ENCODE assay signal across 9 mouse cellular contexts in the genomic region with DNA sequence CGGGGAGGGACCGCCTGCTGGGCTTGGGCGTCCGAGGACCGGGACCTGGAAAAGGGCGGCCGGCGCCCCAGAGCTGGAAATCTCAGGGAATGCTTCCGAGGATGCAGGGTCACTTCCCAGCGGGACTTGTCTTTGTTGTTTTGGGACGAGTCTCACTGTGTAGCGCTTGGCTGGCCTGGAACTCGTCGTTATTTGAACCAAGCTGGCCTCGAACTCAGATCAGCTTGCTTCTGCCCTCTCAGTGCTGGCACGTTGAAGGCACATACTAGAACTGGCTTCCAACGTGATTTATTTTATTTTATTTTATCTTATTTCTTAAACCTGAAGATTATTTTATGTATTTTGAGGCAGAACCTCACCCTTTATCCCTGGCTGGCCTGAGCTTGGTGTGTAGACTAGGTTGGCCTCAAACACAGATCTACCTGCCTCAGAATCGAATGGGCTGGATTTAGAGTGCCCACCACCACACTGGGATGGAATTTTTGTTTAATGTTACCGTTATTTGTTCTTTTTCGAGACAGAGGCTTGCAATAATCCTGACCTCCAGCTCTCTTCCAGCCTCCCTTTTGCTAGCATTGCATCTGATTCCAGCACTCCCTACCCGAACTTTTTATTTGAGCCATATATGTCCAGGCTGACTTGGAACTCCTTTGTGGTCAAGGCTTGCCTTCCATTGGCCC. TPM values are rescaled to one million over a fixed set of nuclear protein-coding genes. Genes with fewer than 3 reads are reported as not detected.
DNase-seq lines count a peak whose midpoint lies in the region; ATAC-seq lines count a peak whose summit lies in the region.
"Had no signal": no experiment of that assay in that cellular context is flagged by ENCODE, and none has a peak within 500 bp of the region (broad histone marks: within the 10 kb centered on the region; RNA-seq: fewer than 3 reads in every experiment).

No protein-coding gene starts in this region.

- peak overlapping the region; percentile 81 for H3K4me3 ChIP-seq in lung, embryonic 16.5 days (ENCODE audit: low read length)
- H3K4me3 ChIP-seq in embryonic facial prominence, embryonic 12.5 days: peak overlapping the region; percentile 95
- H3K4me3 ChIP-seq in intestine, embryonic 15.5 days (replicated peaks): peak overlapping the region; percentile 94
- peak overlapping the region; percentile 70 for H3K4me3 ChIP-seq in neural tube, embryonic 15.5 days (replicated peaks)

- H3K27ac ChIP-seq in lung, embryonic 16.5 days (ENCODE audit: low read length): peak overlapping the region; percentile 95
- peak overlapping the region; percentile 94 for H3K27ac ChIP-seq in embryonic facial prominence, embryonic 12.5 days
- H3K27ac ChIP-seq in intestine, embryonic 15.5 days: peak overlapping the region; percentile 97
- peak overlapping the region; percentile 91 for H3K27ac ChIP-seq in neural tube, embryonic 15.5 days (replicated peaks)

- no peaks in the 10 kb centered on the region for H3K27me3 ChIP-seq in lung, embryonic 16.5 days (ENCODE audit: control insufficient read depth, insufficient read depth, low read depth, low read length)
- H3K27me3 ChIP-seq in embryonic facial prominence, embryonic 12.5 days: no peaks in the 10 kb centered on the region
- H3K27me3 ChIP-seq in intestine, embryonic 15.5 days (replicated peaks): no peaks in the 10 kb centered on the region
- no peaks in the 10 kb centered on the region for H3K27me3 ChIP-seq in neural tube, embryonic 15.5 days (replicated peaks)

- peaks cover under 1% of the 10 kb centered on the region; the same call in 1 of the 2 replicates for H3K36me3 ChIP-seq in lung, embryonic 16.5 days (ENCODE audit: control insufficient read depth, insufficient read depth, low read length)
- H3K36me3 ChIP-seq in embryonic facial prominence, embryonic 12.5 days: no peaks in the 10 kb centered on the region
- no peaks in the 10 kb centered on the region for H3K36me3 ChIP-seq in intestine, embryonic 15.5 days
- H3K36me3 ChIP-seq in neural tube, embryonic 15.5 days: no peaks in the 10 kb centered on the region

- DNase-seq in lung, postnatal 14 days: no peak
- no peak for DNase-seq in urinary bladder, postnatal 25 days (ENCODE audit: low spot score)
- no peak for DNase-seq in urinary bladder, adult 18-20 months (ENCODE audit: low spot score in 2 of 2)
- DNase-seq in gastrocnemius, postnatal 36 days: no peak

- intact Hi-C loops in gastrocnemius, postnatal 36 days (cut with DNase I): no loop called here

- no peak for ATAC-seq in lung, embryonic 16.5 days (ENCODE audit: low read depth)
- ATAC-seq in embryonic facial prominence, embryonic 12.5 days (ENCODE audit: insufficient number of reproducible peaks, insufficient read depth, low FRiP score, low TSS enrichment): no peak
- no peak for ATAC-seq in intestine, embryonic 15.5 days
- ATAC-seq in neural tube, embryonic 15.5 days (ENCODE audit: low FRiP score): peak; percentile 61; the same call in 1 of the 2 replicates

- H3K4me2 ChIP-seq in lung, embryonic 16.5 days (ENCODE audit: low read depth, low read length): peak overlapping the region; percentile 89
- H3K4me2 ChIP-seq in embryonic facial prominence, embryonic 12.5 days (replicated peaks): peak overlapping the region; percentile 85
- peak overlapping the region; percentile 63 for H3K4me2 ChIP-seq in intestine, embryonic 15.5 days (replicated peaks)
- H3K4me2 ChIP-seq in neural tube, embryonic 15.5 days: peak overlapping the region; percentile 69

- WGBS in lung, embryonic 16.5 days: 2% methylated on average over 21 of the region's 21 CpGs
- 6% methylated on average over 21 of the region's 21 CpGs for WGBS in embryonic facial prominence, embryonic 12.5 days
- WGBS in intestine, embryonic 15.5 days: 3% methylated on average over 21 of the region's 21 CpGs
- WGBS in neural tube, embryonic 15.5 days: 4% methylated on average over 21 of the region's 21 CpGs

- no peaks in the 10 kb centered on the region for H3K9me3 ChIP-seq in lung, embryonic 16.5 days (ENCODE audit: control insufficient read depth, low read length)
- H3K9me3 ChIP-seq in embryonic facial prominence, embryonic 12.5 days: no peaks in the 10 kb centered on the region
- no peaks in the 10 kb centered on the region for H3K9me3 ChIP-seq in intestine, embryonic 15.5 days
- no peaks in the 10 kb centered on the region for H3K9me3 ChIP-seq in neural tube, embryonic 15.5 days (replicated peaks)

- peak overlapping the region; percentile 88 for H3K9ac ChIP-seq in lung, embryonic 16.5 days (ENCODE audit: low read length)
- peak overlapping the region; percentile 94 for H3K9ac ChIP-seq in embryonic facial prominence, embryonic 12.5 days
- peak overlapping the region; percentile 95 for H3K9ac ChIP-seq in intestine, embryonic 15.5 days
- H3K9ac ChIP-seq in neural tube, embryonic 15.5 days (replicated peaks): peak overlapping the region; percentile 79

- H3K4me1 ChIP-seq in lung, embryonic 16.5 days (replicated peaks; ENCODE audit: control insufficient read depth, insufficient read depth, low read length): peaks cover 18% of the 10 kb centered on the region
- H3K4me1 ChIP-seq in embryonic facial prominence, embryonic 12.5 days: peaks cover 13% of the 10 kb centered on the region
- H3K4me1 ChIP-seq in intestine, embryonic 15.5 days (replicated peaks): peaks cover 10% of the 10 kb centered on the region; the same call in 1 of the 2 replicates
- H3K4me1 ChIP-seq in neural tube, embryonic 15.5 days: peaks cover 27% of the 10 kb centered on the region

RNA-seq across cellular contexts. Expression of gene Tdp2, which starts 0.8 kb away (rescaled TPM):
- 45.8 and 52.7 TPM in 2 replicates for polyA plus RNA-seq in lung, embryonic 16.5 days (2015; fragmentation: Nextera tagmentation; extraction: Ambion mirVana)
- polyA plus RNA-seq in embryonic facial prominence, embryonic 12.5 days (2016; fragmentation: Nextera tagmentation; extraction: Ambion mirVana): 67.6 and 71.4 TPM in 2 replicates
- 55.9 and 65.0 TPM in 2 replicates for polyA plus RNA-seq in intestine, embryonic 15.5 days (2015; fragmentation: Nextera tagmentation; extraction: Ambion mirVana)
- 30.7 and 35.8 TPM in 2 replicates for polyA plus RNA-seq in neural tube, embryonic 15.5 days (2015; fragmentation: Nextera tagmentation; extraction: Ambion mirVana)
- 1 to 10 TPM; 6.0 to 9.0 TPM for total RNA-seq in gastrocnemius, postnatal 36 days (2021)

RNA-seq across cellular contexts. Expression of gene Acot13, which starts 0.9 kb away (rescaled TPM):
- 68.7 and 74.2 TPM in 2 replicates for polyA plus RNA-seq in lung, embryonic 16.5 days (2015; fragmentation: Nextera tagmentation; extraction: Ambion mirVana)
- polyA plus RNA-seq in embryonic facial prominence, embryonic 12.5 days (2016; fragmentation: Nextera tagmentation; extraction: Ambion mirVana): 64.9 and 66.1 TPM in 2 replicates
- 162 and 165 TPM in 2 replicates for polyA plus RNA-seq in intestine, embryonic 15.5 days (2015; fragmentation: Nextera tagmentation; extraction: Ambion mirVana)
- 56.1 and 63.4 TPM in 2 replicates for polyA plus RNA-seq in neural tube, embryonic 15.5 days (2015; fragmentation: Nextera tagmentation; extraction: Ambion mirVana)
- 100 to 1,000 TPM; 124 to 130 TPM for total RNA-seq in gastrocnemius, postnatal 36 days (2021)

RNA-seq across cellular contexts. Expression of gene D130043K22Rik, which starts 12.7 kb away (rescaled TPM):
- 0.20 and 0.21 TPM in 2 replicates for polyA plus RNA-seq in lung, embryonic 16.5 days (2015; fragmentation: Nextera tagmentation; extraction: Ambion mirVana)
- polyA plus RNA-seq in embryonic facial prominence, embryonic 12.5 days (2016; fragmentation: Nextera tagmentation; extraction: Ambion mirVana): 0.58 and 0.73 TPM in 2 replicates
- polyA plus RNA-seq in intestine, embryonic 15.5 days (2015; fragmentation: Nextera tagmentation; extraction: Ambion mirVana): 1.2 and 1.3 TPM in 2 replicates
- 6.4 and 7.7 TPM in 2 replicates for polyA plus RNA-seq in neural tube, embryonic 15.5 days (2015; fragmentation: Nextera tagmentation; extraction: Ambion mirVana)
- total RNA-seq in gastrocnemius, postnatal 36 days (2021): not detected
- total RNA-seq: common myeloid progenitor, adult 5-6 weeks had no signal

RNA-seq across cellular contexts. Expression of gene BC005537, which starts 30.8 kb away (rescaled TPM):
- polyA plus RNA-seq in lung, embryonic 16.5 days (2015; fragmentation: Nextera tagmentation; extraction: Ambion mirVana): 12.7 and 16.1 TPM in 2 replicates
- 16.4 and 17.3 TPM in 2 replicates for polyA plus RNA-seq in embryonic facial prominence, embryonic 12.5 days (2016; fragmentation: Nextera tagmentation; extraction: Ambion mirVana)
- polyA plus RNA-seq in intestine, embryonic 15.5 days (2015; fragmentation: Nextera tagmentation; extraction: Ambion mirVana): 12.4 and 13.2 TPM in 2 replicates
- polyA plus RNA-seq in neural tube, embryonic 15.5 days (2015; fragmentation: Nextera tagmentation; extraction: Ambion mirVana): 16.0 and 20.0 TPM in 2 replicates
- total RNA-seq in gastrocnemius, postnatal 36 days (2021): 10 to 100 TPM; 44.6 to 46.4 TPM
